34 mouse cellular contexts compared by ENCODE assay signal in genomic region chr2:74414721-74415120, GRCm38 (mm10).
"Had no signal": no experiment of that assay in that cellular context is flagged by ENCODE, and none has a peak within 500 bp of the region (broad histone marks: within the 10 kb centered on the region; RNA-seq: fewer than 3 reads in every experiment).

No protein-coding gene starts in this region.

- H3K4me1 ChIP-seq: heart, embryonic 10.5 days; hindbrain, embryonic 12.5 days; hindbrain, embryonic 13.5 days; hindbrain, embryonic 15.5 days; intestine, embryonic 15.5 days; kidney, embryonic 15.5 days had no signal

- H3K36me3 ChIP-seq: heart, embryonic 10.5 days; heart, embryonic 12.5 days; heart, embryonic 13.5 days; heart, embryonic 15.5 days; hindbrain, embryonic 10.5 days; hindbrain, embryonic 12.5 days; hindbrain, embryonic 13.5 days; hindbrain, embryonic 15.5 days; intestine, embryonic 15.5 days; kidney, embryonic 15.5 days had no signal

- H3K4me3 ChIP-seq: heart, embryonic 10.5 days; heart, embryonic 12.5 days; heart, embryonic 13.5 days; heart, embryonic 15.5 days; hindbrain, embryonic 10.5 days; hindbrain, embryonic 12.5 days; hindbrain, embryonic 13.5 days; hindbrain, embryonic 15.5 days; intestine, embryonic 15.5 days; kidney, embryonic 15.5 days; layer of hippocampus, adult 2 months had no signal

- ATAC-seq: hindbrain, embryonic 16.5 days; hindbrain, postnatal 0 days; inflammation-experienced regulatory T-cells, adult 6 months; intestine, embryonic 15.5 days; intestine, embryonic 16.5 days; intestine, postnatal 0 days had no signal

- DNase-seq: heart, postnatal 10 days; heart, postnatal 14 days; heart, postnatal 36 days; heart, postnatal 4 days; kidney, adult 11 months; kidney, adult 18-20 months; kidney, adult 2 months; kidney, adult 8-10 months; kidney, adult 9 months; kidney, postnatal 10 days; kidney, postnatal 14 days; kidney, postnatal 25 days; kidney, postnatal 36 days; kidney, postnatal 4 days; layer of hippocampus, adult 9-11 months; layer of hippocampus, postnatal 36 days had no signal

- H3K27ac ChIP-seq: heart, embryonic 10.5 days; heart, embryonic 13.5 days; heart, embryonic 15.5 days; hindbrain, embryonic 10.5 days; hindbrain, embryonic 12.5 days; hindbrain, embryonic 13.5 days; hindbrain, embryonic 14.5 days; hindbrain, embryonic 15.5 days; hindbrain, postnatal 0 days; intestine, embryonic 15.5 days; kidney, embryonic 15.5 days; kidney, postnatal 0 days; layer of hippocampus, adult 2 months had no signal

- H3K27me3 ChIP-seq: heart, embryonic 12.5 days; heart, embryonic 13.5 days; heart, embryonic 15.5 days; hindbrain, embryonic 12.5 days; hindbrain, embryonic 13.5 days; hindbrain, embryonic 15.5 days; intestine, embryonic 15.5 days; kidney, embryonic 15.5 days had no signal

- H3K9ac ChIP-seq: heart, embryonic 12.5 days; heart, embryonic 13.5 days; heart, embryonic 15.5 days; hindbrain, embryonic 12.5 days; hindbrain, embryonic 13.5 days; hindbrain, embryonic 14.5 days; hindbrain, embryonic 15.5 days; intestine, embryonic 15.5 days; kidney, embryonic 15.5 days had no signal

- H3K9me3 ChIP-seq: heart, embryonic 10.5 days; heart, embryonic 12.5 days; heart, embryonic 15.5 days; hindbrain, embryonic 10.5 days; hindbrain, embryonic 12.5 days; hindbrain, embryonic 13.5 days; hindbrain, embryonic 15.5 days; intestine, embryonic 15.5 days; kidney, embryonic 15.5 days had no signal

- H3K4me2 ChIP-seq: heart, embryonic 12.5 days; heart, embryonic 13.5 days; heart, embryonic 15.5 days; hindbrain, embryonic 12.5 days; hindbrain, embryonic 13.5 days; hindbrain, embryonic 14.5 days; hindbrain, embryonic 15.5 days; intestine, embryonic 15.5 days; kidney, embryonic 15.5 days had no signal
